Mouse (Mus musculus) urinary bladder, adult 18-20 months (tissue): Measurements from ENCODE around the gene Tgm5.
"Not testable (repeated sequence)": the region's sequence is repeated elsewhere in the genome, so short reads cannot be mapped to it uniquely, and the experiment has no call there.

Experiments used
- DNase-seq, 2 experiments: peaks; one replicate each; pipeline ENCODE4 v3.0.0; 2022; ENCODE audit warnings: low spot score in 2 of 2, mixed read lengths in 2 of 2

The Tgm5 gene

GRCm38 (mm10) chr2:121039382-121039781, 46.3 kb downstream of the Tgm5 start:
- DNase-seq, result no peak

GRCm38 (mm10) chr2:121038851-121039250, 46.8 kb downstream of the Tgm5 start:
- not testable (repeated sequence) for DNase-seq

- DNase-seq, result no peak
Measured at GRCm38 (mm10) chr2:121036733-121037341, 48.8 kb downstream of the Tgm5 start, which contains the start of gene Epb42. Gene Epb42, minus strand, starts transcription at chr2:121037072.

- DNase-seq, result no peak
Measured at GRCm38 (mm10) chr2:121022918-121023317, 62.7 kb downstream of the Tgm5 start.

- no peak for DNase-seq
Measured at GRCm38 (mm10) chr2:121017151-121017550, 68.5 kb downstream of the Tgm5 start.

GRCm38 (mm10) chr2:121016226-121016625, 69.4 kb downstream of the Tgm5 start:
- no peak for DNase-seq

- no peak for DNase-seq
Measured at GRCm38 (mm10) chr2:121015507-121015906, 70.1 kb downstream of the Tgm5 start.

GRCm38 (mm10) chr2:121012676-121013075, 73.0 kb downstream of the Tgm5 start:
- DNase-seq, result no peak

GRCm38 (mm10) chr2:121009071-121009677, 76.5 kb downstream of the Tgm5 start:
- DNase-seq, result no peak

- no peak for DNase-seq
Measured at GRCm38 (mm10) chr2:121008664-121009007, 77.0 kb downstream of the Tgm5 start.

- peak; percentile 79 to 89 for DNase-seq
Measured at GRCm38 (mm10) chr2:121007925-121008663, 77.5 kb downstream of the Tgm5 start, which contains the start of gene Ccndbp1. Gene Ccndbp1, plus strand, starts transcription at chr2:121008403.

- no peak for DNase-seq
Measured at GRCm38 (mm10) chr2:121006986-121007385, 78.7 kb downstream of the Tgm5 start.

GRCm38 (mm10) chr2:121004018-121004811, 81.4 kb downstream of the Tgm5 start:
- no peak for DNase-seq

GRCm38 (mm10) chr2:121003586-121003985, 82.1 kb downstream of the Tgm5 start:
- DNase-seq, result no peak

- no peak for DNase-seq
Measured at GRCm38 (mm10) chr2:120998863-120999262, 86.8 kb downstream of the Tgm5 start.

- not testable (repeated sequence) for DNase-seq
Measured at GRCm38 (mm10) chr2:120996607-120997006, 89.0 kb downstream of the Tgm5 start.
